Mouse (Mus musculus): ENCODE measurements at regions not wholly inside any gene's neighbourhood (a gene's known extent, or its start where the extent isn't known, plus 50 kb on each side); places are given as distances from the start of the nearest gene placed in this dataset.

- no peak overlapping the region for H3K4me2 ChIP-seq (ENCODE audit: low read depth, severe bottlenecking)
- no peak overlapping the region for H3K9ac ChIP-seq (ENCODE audit: low read length)
- ATAC-seq (ENCODE audit: insufficient number of reproducible peaks, low FRiP score, low TSS enrichment, low read depth): no peak
- DNase-seq (ENCODE audit: low spot score): no peak
- H3K27me3 ChIP-seq (ENCODE audit: control insufficient read depth, insufficient read depth, low read length): no peaks in the 10 kb centered on the region
- H3K4me3 ChIP-seq (ENCODE audit: low read depth, low read length): no peak overlapping the region
- no peaks in the 10 kb centered on the region for H3K4me1 ChIP-seq (ENCODE audit: control insufficient read depth, insufficient read depth, low read length)
- no peak overlapping the region for H3K27ac ChIP-seq (replicated peaks; ENCODE audit: low read depth, low read length)
- H3K9me3 ChIP-seq (ENCODE audit: control insufficient read depth, low read length): no peaks in the 10 kb centered on the region
- WGBS: 47% methylated on average over 3 of the region's 3 CpGs
- no peaks in the 10 kb centered on the region for H3K36me3 ChIP-seq (ENCODE audit: control insufficient read depth, insufficient read depth, low read length)
Observed at GRCm38 (mm10) chr15:67892066-67892465, 1391.4 kb upstream of the Lrrc6 start.

- Histone ChIP-seq H3K4me3 (ENCODE audit: low read depth, low read length) (no peak overlapping the region), H3K9me3 (ENCODE audit: control insufficient read depth, low read length) (no peaks in the 10 kb centered on the region), H3K4me2 (ENCODE audit: low read depth, severe bottlenecking) (no peak overlapping the region), H3K9ac (ENCODE audit: low read length) (no peak overlapping the region), H3K4me1 (ENCODE audit: control insufficient read depth, insufficient read depth, low read length) (no peaks in the 10 kb centered on the region), H3K27me3 (ENCODE audit: control insufficient read depth, insufficient read depth, low read length) (no peaks in the 10 kb centered on the region), H3K36me3 (ENCODE audit: control insufficient read depth, insufficient read depth, low read length) (no peaks in the 10 kb centered on the region), H3K27ac (replicated peaks; ENCODE audit: low read depth, low read length) (no peak overlapping the region)
- WGBS: 88% methylated on average over 3 of the region's 3 CpGs
- DNase-seq (ENCODE audit: low spot score): no peak
- ATAC-seq (ENCODE audit: insufficient number of reproducible peaks, low FRiP score, low TSS enrichment, low read depth): no peak
Observed at GRCm38 (mm10) chr15:67890612-67891304, 1390.0 kb upstream of the Lrrc6 start.

- H3K27ac ChIP-seq (replicated peaks; ENCODE audit: low read depth, low read length): no peak overlapping the region
- H3K27me3 ChIP-seq (ENCODE audit: control insufficient read depth, insufficient read depth, low read length): no peaks in the 10 kb centered on the region
- no peaks in the 10 kb centered on the region for H3K36me3 ChIP-seq (ENCODE audit: control insufficient read depth, insufficient read depth, low read length)
- no peaks in the 10 kb centered on the region for H3K9me3 ChIP-seq (ENCODE audit: control insufficient read depth, low read length)
- H3K4me1 ChIP-seq (ENCODE audit: control insufficient read depth, insufficient read depth, low read length): no peaks in the 10 kb centered on the region
- DNase-seq (ENCODE audit: low spot score) (no peak), ATAC-seq (ENCODE audit: insufficient number of reproducible peaks, low FRiP score, low TSS enrichment, low read depth) (no peak)
- no peak overlapping the region for H3K4me2 ChIP-seq (ENCODE audit: low read depth, severe bottlenecking)
- H3K4me3 ChIP-seq (ENCODE audit: low read depth, low read length): no peak overlapping the region
- H3K9ac ChIP-seq (ENCODE audit: low read length): no peak overlapping the region
Observed at GRCm38 (mm10) chr15:67888548-67888947, 1387.8 kb upstream of the Lrrc6 start.

- no peaks in the 10 kb centered on the region for H3K36me3 ChIP-seq (ENCODE audit: control insufficient read depth, insufficient read depth, low read length)
- H3K4me2 ChIP-seq (ENCODE audit: low read depth, severe bottlenecking): no peak overlapping the region
- no peak overlapping the region for H3K9ac ChIP-seq (ENCODE audit: low read length)
- H3K27ac ChIP-seq (replicated peaks; ENCODE audit: low read depth, low read length): no peak overlapping the region
- DNase-seq (ENCODE audit: low spot score) (no peak), ATAC-seq (ENCODE audit: insufficient number of reproducible peaks, low FRiP score, low TSS enrichment, low read depth) (no peak)
- no peaks in the 10 kb centered on the region for H3K4me1 ChIP-seq (ENCODE audit: control insufficient read depth, insufficient read depth, low read length)
- H3K27me3 ChIP-seq (ENCODE audit: control insufficient read depth, insufficient read depth, low read length): no peaks in the 10 kb centered on the region
- H3K4me3 ChIP-seq (ENCODE audit: low read depth, low read length): no peak overlapping the region
- 95% methylated on average over 1 of the region's 1 CpGs for WGBS
- no peaks in the 10 kb centered on the region for H3K9me3 ChIP-seq (ENCODE audit: control insufficient read depth, low read length)
Observed at GRCm38 (mm10) chr15:67855291-67855690, 1354.6 kb upstream of the Lrrc6 start.

- Histone ChIP-seq H3K4me3 (ENCODE audit: low read depth, low read length) (no peak overlapping the region), H3K27me3 (ENCODE audit: control insufficient read depth, insufficient read depth, low read length) (no peaks in the 10 kb centered on the region), H3K9ac (ENCODE audit: low read length) (no peak overlapping the region), H3K4me1 (ENCODE audit: control insufficient read depth, insufficient read depth, low read length) (no peaks in the 10 kb centered on the region), H3K27ac (replicated peaks; ENCODE audit: low read depth, low read length) (no peak overlapping the region), H3K9me3 (ENCODE audit: control insufficient read depth, low read length) (no peaks in the 10 kb centered on the region), H3K4me2 (ENCODE audit: low read depth, severe bottlenecking) (no peak overlapping the region), H3K36me3 (ENCODE audit: control insufficient read depth, insufficient read depth, low read length) (no peaks in the 10 kb centered on the region)
- DNase-seq (ENCODE audit: low spot score) (no peak), ATAC-seq (ENCODE audit: insufficient number of reproducible peaks, low FRiP score, low TSS enrichment, low read depth) (no peak)
- WGBS: 75% methylated on average over 3 of the region's 3 CpGs
Observed at GRCm38 (mm10) chr15:67850118-67850517, 1349.4 kb upstream of the Lrrc6 start.

GRCm38 (mm10) chr15:67845707-67846106, 1345.0 kb upstream of the Lrrc6 start:
- H3K27ac ChIP-seq (replicated peaks; ENCODE audit: low read depth, low read length): no peak overlapping the region
- no peak overlapping the region for H3K4me2 ChIP-seq (ENCODE audit: low read depth, severe bottlenecking)
- 72% methylated on average over 2 of the region's 2 CpGs for WGBS
- H3K4me3 ChIP-seq (ENCODE audit: low read depth, low read length): no peak overlapping the region
- ATAC-seq (ENCODE audit: insufficient number of reproducible peaks, low FRiP score, low TSS enrichment, low read depth) (no peak), DNase-seq (ENCODE audit: low spot score) (no peak)
- no peaks in the 10 kb centered on the region for H3K4me1 ChIP-seq (ENCODE audit: control insufficient read depth, insufficient read depth, low read length)
- no peaks in the 10 kb centered on the region for H3K27me3 ChIP-seq (ENCODE audit: control insufficient read depth, insufficient read depth, low read length)
- H3K9me3 ChIP-seq (ENCODE audit: control insufficient read depth, low read length): no peaks in the 10 kb centered on the region
- no peaks in the 10 kb centered on the region for H3K36me3 ChIP-seq (ENCODE audit: control insufficient read depth, insufficient read depth, low read length)
- no peak overlapping the region for H3K9ac ChIP-seq (ENCODE audit: low read length)

GRCm38 (mm10) chr15:67840671-67841070, 1340.0 kb upstream of the Lrrc6 start:
- no peaks in the 10 kb centered on the region for H3K9me3 ChIP-seq (ENCODE audit: control insufficient read depth, low read length)
- 90% methylated on average over 3 of the region's 3 CpGs for WGBS
- no peak overlapping the region for H3K27ac ChIP-seq (replicated peaks; ENCODE audit: low read depth, low read length)
- ATAC-seq (ENCODE audit: insufficient number of reproducible peaks, low FRiP score, low TSS enrichment, low read depth) (no peak), DNase-seq (ENCODE audit: low spot score) (no peak)
- no peak overlapping the region for H3K4me3 ChIP-seq (ENCODE audit: low read depth, low read length)
- no peak overlapping the region for H3K9ac ChIP-seq (ENCODE audit: low read length)
- H3K4me2 ChIP-seq (ENCODE audit: low read depth, severe bottlenecking): no peak overlapping the region
- no peaks in the 10 kb centered on the region for H3K36me3 ChIP-seq (ENCODE audit: control insufficient read depth, insufficient read depth, low read length)
- H3K4me1 ChIP-seq (ENCODE audit: control insufficient read depth, insufficient read depth, low read length): no peaks in the 10 kb centered on the region
- no peaks in the 10 kb centered on the region for H3K27me3 ChIP-seq (ENCODE audit: control insufficient read depth, insufficient read depth, low read length)

- H3K27ac ChIP-seq (replicated peaks; ENCODE audit: low read depth, low read length): no peak overlapping the region
- H3K36me3 ChIP-seq (ENCODE audit: control insufficient read depth, insufficient read depth, low read length): no peaks in the 10 kb centered on the region
- DNase-seq (ENCODE audit: low spot score) (no peak), ATAC-seq (ENCODE audit: insufficient number of reproducible peaks, low FRiP score, low TSS enrichment, low read depth) (no peak)
- H3K4me1 ChIP-seq (ENCODE audit: control insufficient read depth, insufficient read depth, low read length): no peaks in the 10 kb centered on the region
- no peak overlapping the region for H3K4me3 ChIP-seq (ENCODE audit: low read depth, low read length)
- H3K4me2 ChIP-seq (ENCODE audit: low read depth, severe bottlenecking): no peak overlapping the region
- H3K27me3 ChIP-seq (ENCODE audit: control insufficient read depth, insufficient read depth, low read length): no peaks in the 10 kb centered on the region
- no peaks in the 10 kb centered on the region for H3K9me3 ChIP-seq (ENCODE audit: control insufficient read depth, low read length)
- H3K9ac ChIP-seq (ENCODE audit: low read length): no peak overlapping the region
- WGBS: 82% methylated on average over 4 of the region's 4 CpGs
Observed at GRCm38 (mm10) chr15:67825796-67826484, 1325.2 kb upstream of the Lrrc6 start.
